Mouse (Mus musculus) G1E (cell line): ENCODE measurements around the gene Ramp2. TPM values are rescaled to one million over a fixed set of nuclear protein-coding genes. Genes with fewer than 3 reads are reported as not detected.
A peak's percentile ranks its signal among the peaks of the same experiment; 100 is the strongest.

Source experiments
- ATAC-seq: 2 replicates; pipeline ENCODE4 v1.8.0; 2016; ENCODE audit warnings: mild to moderate bottlenecking; ENCODE audit not compliant: insufficient number of reproducible peaks, poor library complexity, low FRiP score, severe bottlenecking; ENCODE audit errors: extremely low read depth
- DNase-seq: peaks from one replicate; pipeline ENCODE4 v3.0.0; 2012; ENCODE audit warnings: low spot score
- H3K27me3 ChIP-seq: 2 replicates; pipeline ENCODE4 v1.6.1; 2012; ENCODE audit warnings: mild to moderate bottlenecking, low read length, inconsistent platforms; ENCODE audit not compliant: insufficient read depth
- H3K36me3 ChIP-seq: replicated peaks from 2 replicates; pipeline ENCODE3; 2012; ENCODE audit warnings: mild to moderate bottlenecking, inconsistent platforms
- H3K4me1 ChIP-seq: 2 replicates; pipeline ENCODE4 v1.6.1; 2012; ENCODE audit warnings: low read depth, low read length, inconsistent platforms, mixed read lengths; ENCODE audit not compliant: insufficient read depth
- H3K4me3 ChIP-seq: 2 replicates; pipeline ENCODE4 v1.5.1; 2012; ENCODE audit warnings: low read depth, mild to moderate bottlenecking, inconsistent platforms, low read length, moderate library complexity, mixed read lengths
- H3K9me3 ChIP-seq: replicated peaks from 2 replicates; pipeline ENCODE4 v1.6.1; 2012; ENCODE audit warnings: inconsistent platforms
- CTCF ChIP-seq: IDR thresholded peaks from 2 replicates; pipeline ENCODE4 v1.5.1; 2012; ENCODE audit warnings: low read depth, low read length, inconsistent platforms, mixed read lengths
- GATA1 ChIP-seq: IDR thresholded peaks from 2 replicates; pipeline ENCODE4 v1.6.1; 2012; ENCODE audit warnings: borderline replicate concordance, low read length, inconsistent platforms, mixed read lengths
- GATA2 ChIP-seq: IDR thresholded peaks from 2 replicates; pipeline ENCODE4 v1.6.1; 2012; ENCODE audit warnings: low read depth, low read length, inconsistent platforms, borderline replicate concordance
- POLR2AphosphoS5 ChIP-seq: IDR thresholded peaks from 2 replicates; pipeline ENCODE4 v1.6.1; 2012; ENCODE audit warnings: low read depth, low read length, inconsistent platforms; ENCODE audit not compliant: insufficient replicate concordance
- TAL1 ChIP-seq: conservative IDR thresholded peaks from 2 replicates; pipeline ENCODE4 v1.6.1; 2012; ENCODE audit warnings: low read depth, low read length, inconsistent platforms, mixed read lengths
- polyA plus RNA-seq: library from polyadenylated mRNA; stranded (reverse); fragments of >175 nt; gene quantifications from 2 replicates; pipeline ENCODE4 v1.2.3, GENCODE M21; 2012
- total RNA-seq, 2 experiments: library from RNA; stranded (forward) in 1 of 2; stranded (reverse) in 1 of 2; fragments of 200-1000 nt in 1 of 2; fragments of >200 nt in 1 of 2; fragmentation: Nextera tagmentation in 1 of 2; gene quantifications; 2 replicates each; pipeline ENCODE4 v1.2.3; 2014 to 2017

Gene Ramp2
- total and polyA plus RNA-seq, 3 experiments, result 0.04 to 0.27 TPM; not detected in 1

DNA sequence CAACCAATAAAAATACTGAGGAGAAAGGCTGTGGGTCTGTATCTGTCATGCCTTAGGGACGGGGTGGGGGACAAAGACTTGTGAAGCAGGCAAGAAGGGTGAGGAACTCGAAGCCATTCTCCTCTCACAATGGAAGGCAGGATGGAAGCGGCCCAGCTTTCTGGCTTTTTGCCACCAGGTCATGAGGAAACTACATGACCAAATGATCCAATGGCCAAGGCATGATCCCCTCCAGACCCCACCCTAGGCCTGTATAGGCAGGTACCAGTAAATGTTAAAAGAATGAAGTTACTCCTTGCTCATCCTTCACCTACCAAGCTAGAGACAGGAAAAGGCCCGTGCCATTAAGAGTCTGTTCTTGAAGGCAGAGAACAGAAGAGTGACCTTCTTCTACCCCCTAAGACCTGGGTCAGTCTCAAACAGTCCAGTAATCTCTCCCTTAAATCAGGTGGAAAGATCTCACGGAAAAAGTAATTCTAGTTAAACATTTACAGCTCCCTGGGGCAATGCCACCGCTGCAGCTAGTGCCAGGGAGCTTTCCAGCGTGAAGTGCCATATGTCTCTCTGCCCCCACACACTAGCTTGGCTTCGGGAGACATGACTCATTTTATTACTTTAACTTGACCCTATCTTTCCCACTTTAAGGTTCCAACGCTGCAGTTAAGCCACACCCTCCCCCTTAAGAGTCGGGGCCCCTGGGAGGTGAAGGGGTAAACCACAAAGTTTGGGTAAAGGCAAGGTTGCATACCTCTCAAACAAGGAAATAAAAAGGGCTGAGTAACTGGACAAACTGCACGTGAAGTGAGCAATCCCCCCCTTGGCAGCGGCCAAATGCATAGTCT, 31.8 kb downstream of the Ramp2 start:
- Histone ChIP-seq H3K27me3 (no peaks in the 10 kb centered on the region), H3K36me3 (peaks cover 52% of the 10 kb centered on the region), H3K9me3 (no peaks in the 10 kb centered on the region), H3K4me3 (peak overlapping the region; percentile 91), H3K4me1 (peaks cover 53% of the 10 kb centered on the region)
- peak; percentile 62 for DNase-seq
- peak; percentile 55 for ATAC-seq
- TF ChIP-seq TAL1, result no peak
- TF ChIP-seq CTCF, result no peak

DNA sequence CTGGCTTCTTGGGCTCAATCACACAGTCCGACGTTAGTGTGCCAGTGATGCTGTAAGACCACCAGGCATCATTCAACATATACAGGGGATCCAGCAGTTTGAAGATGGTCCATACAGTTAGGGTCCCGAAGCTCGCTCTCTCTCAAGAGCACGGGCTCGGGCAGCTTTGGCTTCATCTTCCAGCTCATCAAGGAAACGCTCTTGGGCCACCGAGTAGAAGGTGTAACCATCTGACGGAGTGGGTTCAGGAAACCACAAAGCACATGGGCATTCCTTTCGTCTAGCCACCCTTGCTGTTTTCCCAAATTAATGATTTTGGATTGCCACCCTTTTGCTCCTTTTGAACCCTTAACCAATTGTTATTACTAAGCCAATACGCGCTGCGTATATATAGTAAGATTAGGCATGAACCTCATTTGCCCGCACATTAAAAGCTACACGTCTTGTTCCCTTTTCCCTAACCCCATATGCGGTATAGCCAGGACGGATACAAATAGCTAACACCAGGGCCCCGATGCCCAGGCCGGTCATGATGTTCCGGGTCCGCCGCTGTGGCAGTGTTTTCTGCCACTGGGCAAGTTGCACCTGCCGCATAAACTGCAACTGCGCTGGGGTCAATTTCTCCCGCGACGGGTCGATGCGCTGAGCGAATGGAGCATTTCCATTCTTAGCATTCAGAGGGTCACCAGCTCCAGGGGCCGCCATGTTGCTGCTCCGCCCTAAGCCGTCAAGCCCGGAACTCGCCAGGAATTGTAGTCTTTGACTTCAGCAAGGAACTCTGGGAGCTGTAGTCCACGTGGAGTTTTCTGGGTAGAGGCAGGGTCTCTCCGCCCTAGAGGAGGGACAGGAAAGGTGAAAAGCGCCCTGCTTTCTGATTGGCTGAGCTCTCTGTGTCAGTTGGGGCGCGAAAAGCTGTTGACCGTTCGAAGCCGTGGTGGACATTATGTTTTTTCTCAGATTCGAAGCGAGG, 32.7 kb downstream of the Ramp2 start, which contains the start of the genes Cntd1 and Coa3:
Gene Cntd1, plus strand, starts transcription at position 790 of the 970 bp plus-strand sequence.
Gene Coa3, minus strand, starts transcription at position 892 of the 970 bp plus-strand sequence.
- no peaks in the 10 kb centered on the region for H3K9me3 ChIP-seq
- no peaks in the 10 kb centered on the region for H3K27me3 ChIP-seq
- ATAC-seq, result peak; percentile 69
- peak; percentile 84 for DNase-seq
- peaks cover 53% of the 10 kb centered on the region for H3K4me1 ChIP-seq
- no peak for TF ChIP-seq GATA1
- no peak for TF ChIP-seq GATA2
- H3K36me3 ChIP-seq, result peaks cover 44% of the 10 kb centered on the region
- H3K4me3 ChIP-seq, result peak within 1 kb of the TSS; percentile 91

DNA sequence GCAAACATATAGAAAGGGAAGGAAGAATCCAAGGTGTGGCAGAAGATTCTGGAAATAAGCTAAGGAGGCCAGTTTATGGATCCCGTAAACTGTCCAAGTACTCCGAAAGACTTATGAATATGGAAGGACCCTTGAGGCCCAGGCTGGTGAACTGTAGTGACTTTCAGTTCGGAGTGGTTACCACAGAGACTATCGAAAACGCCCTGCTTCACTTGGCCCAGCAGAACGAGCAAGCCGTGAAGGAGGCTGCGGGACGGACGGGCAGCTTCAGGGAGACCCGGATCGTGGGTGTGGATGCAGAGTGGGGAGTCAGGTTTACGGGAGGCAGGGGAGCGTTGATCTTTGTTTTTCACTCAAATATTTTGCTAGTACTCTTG, 33.4 kb downstream of the Ramp2 start:
- Histone ChIP-seq H3K4me3 (peak overlapping the region; percentile 91; the same call in 1 of the 2 replicates), H3K27me3 (no peaks in the 10 kb centered on the region), H3K4me1 (peaks cover 50% of the 10 kb centered on the region), H3K36me3 (peaks cover 39% of the 10 kb centered on the region), H3K9me3 (no peaks in the 10 kb centered on the region)
- no peak for TF ChIP-seq TAL1
- TF ChIP-seq POLR2AphosphoS5, result no peak
- TF ChIP-seq GATA1, result no peak
- TF ChIP-seq GATA2, result no peak
- TF ChIP-seq CTCF, result no peak
- ATAC-seq (no peak), DNase-seq (no peak)

DNA sequence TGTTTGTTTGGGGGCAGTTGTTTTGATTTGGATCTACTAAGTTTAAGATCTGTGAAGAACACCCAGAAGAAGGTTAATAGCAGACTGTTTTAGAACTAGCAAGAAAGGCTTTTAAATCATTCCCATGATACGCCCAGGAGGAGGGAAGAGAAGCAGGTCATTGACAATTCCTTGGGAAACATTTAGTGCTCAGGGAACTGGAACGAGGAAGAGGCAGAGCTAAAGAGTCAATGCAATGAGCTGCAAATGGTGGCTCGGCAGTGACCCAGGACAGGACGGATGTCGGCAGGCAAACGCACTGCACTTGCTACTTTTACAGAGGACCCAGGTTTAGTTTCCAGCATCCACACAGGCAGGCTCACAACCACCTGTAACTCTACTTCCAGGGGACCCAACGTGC, 35.0 kb downstream of the Ramp2 start:
- Histone ChIP-seq H3K27me3 (no peaks in the 10 kb centered on the region), H3K4me3 (no peak overlapping the region), H3K36me3 (peaks cover 34% of the 10 kb centered on the region), H3K4me1 (peaks cover 39% of the 10 kb centered on the region), H3K9me3 (no peaks in the 10 kb centered on the region)
- ATAC-seq (no peak), DNase-seq (no peak)
- TF ChIP-seq POLR2AphosphoS5 (no peak), GATA1 (no peak), GATA2 (no peak), TAL1 (no peak), CTCF (no peak)

GRCm38 (mm10) chr11:101282896-101283295, 37.1 kb downstream of the Ramp2 start:
- Histone ChIP-seq H3K4me1 (peaks cover 18% of the 10 kb centered on the region), H3K9me3 (no peaks in the 10 kb centered on the region), H3K27me3 (no peaks in the 10 kb centered on the region), H3K36me3 (peaks cover 30% of the 10 kb centered on the region), H3K4me3 (no peak overlapping the region)
- TF ChIP-seq GATA2 (no peak), CTCF (no peak), GATA1 (no peak), TAL1 (no peak), POLR2AphosphoS5 (no peak)
- ATAC-seq, result no peak
- no peak for DNase-seq

GRCm38 (mm10) chr11:101283805-101284204, 38.0 kb downstream of the Ramp2 start:
- H3K36me3 ChIP-seq, result peaks cover 37% of the 10 kb centered on the region
- H3K9me3 ChIP-seq, result no peaks in the 10 kb centered on the region
- no peak overlapping the region for H3K4me3 ChIP-seq
- ATAC-seq (no peak), DNase-seq (no peak)
- H3K27me3 ChIP-seq, result no peaks in the 10 kb centered on the region
- peaks cover 12% of the 10 kb centered on the region for H3K4me1 ChIP-seq
- TF ChIP-seq CTCF, result no peak
- no peak for TF ChIP-seq POLR2AphosphoS5
- TF ChIP-seq GATA1, result no peak
- TF ChIP-seq TAL1, result no peak
- no peak for TF ChIP-seq GATA2
